Mouse (Mus musculus) CH12.LX (cell line): ENCODE data around the gene Sde2. TPM values are rescaled to one million over a fixed set of nuclear protein-coding genes. Genes with fewer than 3 reads are reported as not detected.

ENCODE experiments used
- DNase-seq: peaks from one replicate; pipeline ENCODE4 v3.0.0-alpha.2; 2013; ENCODE audit errors: extremely low read depth
- H3K27ac ChIP-seq: 2 replicates; pipeline ENCODE4 v1.5.1; 2012; ENCODE audit warnings: low read depth, mild to moderate bottlenecking, control low read depth, moderate library complexity; ENCODE audit not compliant: insufficient read depth
- H3K27me3 ChIP-seq: replicated peaks from 2 replicates; pipeline ENCODE3; 2012; ENCODE audit warnings: inconsistent platforms
- H3K36me3 ChIP-seq, 2 experiments: replicated peaks in 1 of 2; 2 replicates each; pipeline versions ENCODE3 to v1.6.1; 2012; ENCODE audit warnings: inconsistent platforms in 1 of 2, low read length in 1 of 2, mild to moderate bottlenecking in 1 of 2, mixed read lengths in 1 of 2, moderate library complexity in 1 of 2; ENCODE audit not compliant: control insufficient read depth in 1 of 2, insufficient read depth in 1 of 2
- H3K4me1 ChIP-seq, 2 experiments: 2 replicates each; pipeline ENCODE4 v1.6.1; 2012; ENCODE audit warnings: inconsistent platforms in 1 of 2, moderate library complexity in 1 of 2; ENCODE audit not compliant: insufficient read depth in 2 of 2, control insufficient read depth in 1 of 2
- H3K4me2 ChIP-seq: 2 replicates; pipeline ENCODE4 v1.6.1; 2012; ENCODE audit warnings: low read depth, mild to moderate bottlenecking, control low read depth; ENCODE audit not compliant: poor library complexity, insufficient read depth, severe bottlenecking
- H3K4me3 ChIP-seq, 3 experiments: fragments of 150-350 bp in 1 of 3; sonication (generic) in 1 of 3; replicated peaks in 1 of 3; 2 replicates each; pipeline versions ENCODE3 to v1.5.1; 2011 to 2012; ENCODE audit warnings: low read depth in 2 of 3, low read length in 2 of 3, mild to moderate bottlenecking in 2 of 3, moderate library complexity in 2 of 3, control low read depth in 1 of 3, improper control_type of control experiment in 1 of 3, inconsistent platforms in 1 of 3, mixed read lengths in 1 of 3; ENCODE audit not compliant: poor library complexity in 1 of 3
- H3K79me2 ChIP-seq: replicated peaks from 2 replicates; pipeline ENCODE4 v1.6.1; 2012; ENCODE audit warnings: mild to moderate bottlenecking, moderate library complexity; ENCODE audit not compliant: control insufficient read depth, poor library complexity, insufficient read depth, severe bottlenecking; ENCODE audit errors: extremely low read depth
- H3K9ac ChIP-seq: 2 replicates; pipeline ENCODE4 v1.6.1; 2012; ENCODE audit warnings: low read depth, mild to moderate bottlenecking, control low read depth, moderate library complexity; ENCODE audit not compliant: insufficient read depth
- H3K9me3 ChIP-seq: replicated peaks from 2 replicates; pipeline ENCODE3; 2012; ENCODE audit warnings: low read length, inconsistent platforms, mixed read lengths
- BHLHE40 ChIP-seq: IDR thresholded peaks from 2 replicates; pipeline ENCODE4 v1.6.1; 2011; ENCODE audit warnings: mild to moderate bottlenecking, low read depth, low read length, improper control_type of control experiment
- CTCF ChIP-seq, 2 experiments: IDR thresholded peaks in 1 of 2; conservative IDR thresholded peaks in 1 of 2; 2 replicates each; pipeline ENCODE4 v1.5.1; 2011 to 2012; ENCODE audit warnings: low read depth in 2 of 2, low read length in 2 of 2, improper control_type of control experiment in 1 of 2, inconsistent platforms in 1 of 2, mild to moderate bottlenecking in 1 of 2, moderate library complexity in 1 of 2
- E2F4 ChIP-seq: IDR thresholded peaks from 2 replicates; pipeline ENCODE4 v1.6.1; 2011; ENCODE audit warnings: low read depth, low read length, improper control_type of control experiment; ENCODE audit not compliant: insufficient replicate concordance
- ELF1 ChIP-seq: IDR thresholded peaks from 2 replicates; pipeline ENCODE4 v1.6.1; 2014; ENCODE audit warnings: low read depth, mild to moderate bottlenecking, inconsistent platforms, low read length, improper control_type of control experiment
- GABPA ChIP-seq: IDR thresholded peaks from 2 replicates; pipeline ENCODE4 v1.6.1; 2012; ENCODE audit warnings: low read depth, low read length, improper control_type of control experiment, inconsistent platforms; ENCODE audit not compliant: insufficient replicate concordance
- JUN ChIP-seq: IDR thresholded peaks from 2 replicates; pipeline ENCODE4 v1.6.1; 2011; ENCODE audit warnings: low read depth, mild to moderate bottlenecking, low read length, improper control_type of control experiment, moderate library complexity; ENCODE audit not compliant: insufficient read depth
- KAT2A ChIP-seq: IDR thresholded peaks from 2 replicates; pipeline ENCODE4 v1.6.1; 2012; ENCODE audit warnings: low read length, improper control_type of control experiment, inconsistent platforms; ENCODE audit not compliant: insufficient replicate concordance
- MAFK ChIP-seq: IDR thresholded peaks from 2 replicates; pipeline ENCODE4 v1.6.1; 2011; ENCODE audit warnings: low read length, improper control_type of control experiment; ENCODE audit not compliant: insufficient replicate concordance
- MAX ChIP-seq: IDR thresholded peaks from 2 replicates; pipeline ENCODE4 v1.6.1; 2011; ENCODE audit warnings: low read length, improper control_type of control experiment
- MXI1 ChIP-seq: IDR thresholded peaks from 2 replicates; pipeline ENCODE4 v1.6.1; 2011; ENCODE audit warnings: mild to moderate bottlenecking, low read depth, low read length, improper control_type of control experiment
- MYC ChIP-seq: IDR thresholded peaks from 2 replicates; pipeline ENCODE4 v1.6.1; 2011; ENCODE audit warnings: low read depth, mild to moderate bottlenecking, improper control_type of control experiment, low read length
- NELFE ChIP-seq: IDR thresholded peaks from 2 replicates; pipeline ENCODE4 v1.6.1; 2011; ENCODE audit warnings: low read depth, low read length, improper control_type of control experiment
- POLR2A ChIP-seq: IDR thresholded peaks from 2 replicates; pipeline ENCODE4 v1.6.1; 2011; ENCODE audit warnings: low read depth, mild to moderate bottlenecking, improper control_type of control experiment, low read length
- RCOR1 ChIP-seq: conservative IDR thresholded peaks from 2 replicates; pipeline ENCODE4 v1.6.1; 2012; ENCODE audit warnings: low read depth, mild to moderate bottlenecking, inconsistent platforms, low read length, improper control_type of control experiment
- TBP ChIP-seq: conservative IDR thresholded peaks from 2 replicates; pipeline ENCODE4 v1.6.1; 2011; ENCODE audit warnings: low read depth, low read length, improper control_type of control experiment
- TCF12 ChIP-seq: IDR thresholded peaks from 2 replicates; pipeline ENCODE4 v1.6.1; 2014; ENCODE audit warnings: low read depth, mild to moderate bottlenecking, inconsistent platforms, low read length, improper control_type of control experiment
- USF1 ChIP-seq: IDR thresholded peaks from 2 replicates; pipeline ENCODE4 v1.6.1; 2014; ENCODE audit warnings: low read depth, mild to moderate bottlenecking, inconsistent platforms, low read length, improper control_type of control experiment
- USF2 ChIP-seq: conservative IDR thresholded peaks from 2 replicates; pipeline ENCODE4 v1.6.1; 2011; ENCODE audit warnings: low read depth, low read length, improper control_type of control experiment
- ZMIZ1 ChIP-seq: IDR thresholded peaks from 2 replicates; pipeline ENCODE4 v1.6.1; 2012; ENCODE audit warnings: low read depth, mild to moderate bottlenecking, inconsistent platforms, low read length, improper control_type of control experiment
- dilution Hi-C: fragments of 300-500 bp; cut with MboI; formaldehyde crosslinking; loops from 2 replicates; pipeline ENCODE4 v1.14.3; 2020; ENCODE audit warnings: low sequenced_read_pairs; ENCODE audit not compliant: extremely low pct_unique_long_range_greater_than_20kb, extremely low pct_ligation_motif_present
- in situ Hi-C: fragments of 300-500 bp; cut with MboI; formaldehyde crosslinking; loops from 3 replicates; pipeline ENCODE4 v1.14.3; 2019; ENCODE audit warnings: low sequenced_read_pairs, low pct_ligation_motif_present, low pct_unique_long_range_greater_than_20kb, mixed read lengths
- polyA plus RNA-seq: library from polyadenylated mRNA; unstranded; fragments of >175 nt; gene quantifications from 2 replicates; pipeline ENCODE4 v1.2.1, GENCODE M21; 2012; ENCODE audit warnings: low read depth; ENCODE audit not compliant: insufficient read length
- total RNA-seq, 2 experiments: library from RNA; depleted of rRNA; stranded (reverse); fragments of 300-350 nt in 1 of 2; fragments of >200 nt in 1 of 2; gene quantifications; 2 replicates each; pipeline ENCODE4 v1.2.3; 2012 to 2014

Sde2 gene
- total and polyA plus RNA-seq, 3 experiments: 24.7 to 33.2 (median 28.0) TPM

DNA sequence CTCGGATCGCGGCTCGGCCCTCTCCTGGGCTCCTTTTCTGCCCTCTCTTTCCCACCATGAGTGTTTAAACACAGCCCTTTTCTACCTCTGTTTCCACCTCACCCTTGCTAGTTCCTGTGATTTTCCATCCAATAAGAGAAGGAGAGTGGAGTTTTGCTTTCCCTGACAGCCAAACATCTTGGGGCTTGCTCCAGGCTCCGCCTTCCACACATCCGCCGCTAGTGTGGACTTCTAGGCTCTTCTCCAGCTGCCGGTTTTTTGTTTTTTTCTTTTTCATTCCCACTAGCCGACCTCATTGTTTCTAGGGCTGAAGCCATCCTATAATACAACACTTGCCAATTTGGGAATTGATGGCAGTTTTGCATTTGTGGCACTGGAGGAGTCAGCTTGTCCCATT lies 2.8 kb upstream of the Sde2 start:
- TF ChIP-seq E2F4: no peak
- no peak for TF ChIP-seq USF2
- TF ChIP-seq MAFK: no peak
- Histone ChIP-seq H3K27ac (no peak overlapping the region), H3K79me2 (peaks cover 16% of the 10 kb centered on the region), H3K9me3 (no peaks in the 10 kb centered on the region), H3K4me1 (peaks cover 10 to 32% of the 10 kb centered on the region in 2 experiments; a peak in 3 of 4 replicates), H3K9ac (no peak overlapping the region), H3K4me2 (no peak overlapping the region), H3K36me3 (peaks cover 0 to 8% of the 10 kb centered on the region in 2 experiments), H3K4me3 (no peak overlapping the region), H3K27me3 (no peaks in the 10 kb centered on the region)
- in situ Hi-C loops: no loop called here
- no peak for DNase-seq
- dilution Hi-C loops: no loop called here

DNA sequence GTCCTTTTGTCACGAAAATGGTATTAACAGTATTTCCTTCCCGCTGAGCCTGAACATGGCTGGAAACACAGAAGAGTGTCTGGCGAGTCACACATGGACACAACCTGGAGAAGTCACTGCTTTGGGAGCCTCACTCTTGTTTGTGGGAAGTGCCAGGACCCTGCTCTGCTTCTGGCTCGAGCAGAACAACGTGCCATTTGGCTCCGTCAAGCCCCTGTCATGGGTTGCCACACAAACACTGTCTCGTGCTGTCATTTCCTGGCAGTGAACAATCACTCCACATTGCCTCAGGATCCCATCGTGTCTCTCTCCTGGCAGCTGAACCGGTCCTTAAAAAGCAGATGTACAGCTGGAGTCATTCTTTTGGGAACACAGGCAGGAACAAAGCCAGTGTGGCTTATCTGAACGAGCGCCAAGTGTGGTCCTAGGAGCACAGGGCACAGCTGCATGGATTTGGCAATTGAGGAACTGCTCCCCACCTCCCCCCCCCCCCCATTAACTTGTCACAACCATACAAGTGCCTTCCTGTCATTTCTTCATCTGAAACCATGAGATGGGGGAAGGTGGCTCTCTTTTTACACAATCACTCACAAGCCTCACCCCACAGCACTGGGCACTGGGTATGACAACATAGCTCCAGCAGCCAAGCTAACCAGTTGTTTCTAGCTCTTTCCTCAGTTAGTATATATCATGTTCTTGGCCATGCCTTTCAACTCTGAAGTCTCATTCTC lies 2.3 kb upstream of the Sde2 start:
- no peak for TF ChIP-seq MYC
- no peak for TF ChIP-seq KAT2A
- no peak for TF ChIP-seq RCOR1
- TF ChIP-seq MXI1: no peak
- TF ChIP-seq CTCF (conservative IDR thresholded peaks at IDR 0.05 in 1 of 2, IDR thresholded peaks at IDR 0.05 in 1 of 2; ENCODE audit: low read depth in 2 of 2, low read length in 2 of 2): no peak
- no peak for TF ChIP-seq MAX
- no peak for TF ChIP-seq BHLHE40
- no peak for TF ChIP-seq TCF12
- no peak for TF ChIP-seq USF1
- TF ChIP-seq POLR2A: no peak
- TF ChIP-seq, all 38 proteins: peak for 0
- no peak for DNase-seq
- no peaks in the 10 kb centered on the region for H3K9me3 ChIP-seq
- peaks cover 0 to 10% of the 10 kb centered on the region in 2 experiments for H3K36me3 ChIP-seq
- in situ Hi-C loops (no loop called here), dilution Hi-C loops (no loop called here)
- H3K9ac ChIP-seq: no peak overlapping the region
- H3K4me1 ChIP-seq: peaks cover 12 to 36% of the 10 kb centered on the region in 2 experiments; a peak in 3 of 4 replicates
- no peak overlapping the region for H3K4me2 ChIP-seq
- H3K27me3 ChIP-seq: no peaks in the 10 kb centered on the region
- H3K27ac ChIP-seq: no peak overlapping the region
- peaks cover 20% of the 10 kb centered on the region for H3K79me2 ChIP-seq
- H3K4me3 ChIP-seq: no peak overlapping the region

DNA sequence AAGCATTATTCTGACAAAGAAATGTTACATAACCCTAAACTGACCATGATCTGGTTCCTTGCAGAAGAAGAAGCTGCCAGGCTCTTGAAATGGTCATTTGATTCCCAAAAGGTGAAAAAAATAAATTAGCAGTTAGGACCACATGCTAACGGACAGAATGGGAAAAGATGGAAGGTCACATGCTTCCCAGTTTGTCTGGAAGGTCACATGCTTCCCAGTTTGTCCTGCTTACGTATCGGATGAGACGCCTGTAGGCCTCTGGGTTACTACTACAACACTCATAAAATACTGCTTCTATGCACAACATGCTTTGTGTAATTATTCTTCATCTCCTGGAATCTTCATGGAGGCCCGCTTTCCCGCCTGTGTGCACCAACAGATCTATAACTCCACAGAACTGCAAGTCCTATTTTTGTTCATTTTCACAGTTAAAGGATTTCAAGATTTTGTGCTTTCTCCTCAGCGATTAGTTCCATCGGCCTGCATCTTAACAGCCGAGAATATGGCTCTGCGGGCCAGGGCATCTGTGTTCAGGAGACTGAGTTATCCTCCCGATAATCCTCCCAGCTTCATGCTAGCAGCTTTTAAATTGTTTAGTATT lies 1.1 kb upstream of the Sde2 start:
- peak overlapping the region; percentile 63; the same call in 1 of the 2 replicates for H3K4me2 ChIP-seq
- in situ Hi-C loops (no loop called here), dilution Hi-C loops (no loop called here)
- H3K4me1 ChIP-seq: peaks cover 12 to 36% of the 10 kb centered on the region in 2 experiments; a peak in 3 of 4 replicates
- H3K27ac ChIP-seq: no peak overlapping the region
- peak overlapping the region; percentile 50 for H3K9ac ChIP-seq
- peaks cover 0 to 12% of the 10 kb centered on the region in 2 experiments for H3K36me3 ChIP-seq
- no peaks in the 10 kb centered on the region for H3K9me3 ChIP-seq
- no peaks in the 10 kb centered on the region for H3K27me3 ChIP-seq
- H3K4me3 ChIP-seq: peak overlapping the region in 2 of 3 experiments; percentile 28 to 96
- TF ChIP-seq NELFE: no peak
- TF ChIP-seq JUN: no peak
- TF ChIP-seq ELF1: no peak
- TF ChIP-seq E2F4: no peak
- no peak for TF ChIP-seq MAFK
- no peak for TF ChIP-seq ZMIZ1
- no peak for TF ChIP-seq GABPA
- TF ChIP-seq BHLHE40: no peak
- no peak for TF ChIP-seq TBP
- H3K79me2 ChIP-seq: peaks cover 21% of the 10 kb centered on the region
- DNase-seq: no peak
